Mouse (Mus musculus) retina, postnatal 1 day (tissue): ENCODE results near the gene Atg5.
"Not testable (repeated sequence)": the region's sequence is repeated elsewhere in the genome, so short reads cannot be mapped to it uniquely, and the experiment has no call there.

Source experiments
- DNase-seq: peaks from one replicate; pipeline ENCODE4 v3.0.0-alpha.2; 2012

Gene Atg5

GRCm38 (mm10) chr10:44316280-44317270 lies 48.4 kb downstream of the Atg5 start:
- no peak for DNase-seq

- no peak for DNase-seq
Measured at GRCm38 (mm10) chr10:44322166-44322565, 54.0 kb downstream of the Atg5 start.

GRCm38 (mm10) chr10:44323070-44323775 lies 55.1 kb downstream of the Atg5 start:
- DNase-seq: no peak

DNA sequence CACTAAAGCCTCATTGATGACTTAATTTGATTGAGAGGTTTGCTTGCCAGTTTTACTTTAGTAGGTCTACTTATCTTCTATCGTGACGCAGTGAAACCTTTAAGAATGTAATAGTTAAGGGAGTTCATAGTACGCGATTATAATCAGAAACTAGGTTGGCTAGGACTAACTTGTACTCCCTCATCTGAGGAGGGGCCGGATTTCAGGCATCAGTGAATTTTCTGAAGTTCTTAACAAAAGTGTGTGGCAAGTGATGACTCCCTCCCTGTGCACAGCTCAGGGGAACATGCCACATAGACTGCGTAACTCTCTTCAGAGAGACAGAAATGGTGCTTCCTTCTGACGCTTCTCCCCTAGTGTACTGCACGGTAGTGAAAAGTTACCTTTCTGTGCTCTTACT lies 55.7 kb downstream of the Atg5 start:
- DNase-seq: no peak

DNA sequence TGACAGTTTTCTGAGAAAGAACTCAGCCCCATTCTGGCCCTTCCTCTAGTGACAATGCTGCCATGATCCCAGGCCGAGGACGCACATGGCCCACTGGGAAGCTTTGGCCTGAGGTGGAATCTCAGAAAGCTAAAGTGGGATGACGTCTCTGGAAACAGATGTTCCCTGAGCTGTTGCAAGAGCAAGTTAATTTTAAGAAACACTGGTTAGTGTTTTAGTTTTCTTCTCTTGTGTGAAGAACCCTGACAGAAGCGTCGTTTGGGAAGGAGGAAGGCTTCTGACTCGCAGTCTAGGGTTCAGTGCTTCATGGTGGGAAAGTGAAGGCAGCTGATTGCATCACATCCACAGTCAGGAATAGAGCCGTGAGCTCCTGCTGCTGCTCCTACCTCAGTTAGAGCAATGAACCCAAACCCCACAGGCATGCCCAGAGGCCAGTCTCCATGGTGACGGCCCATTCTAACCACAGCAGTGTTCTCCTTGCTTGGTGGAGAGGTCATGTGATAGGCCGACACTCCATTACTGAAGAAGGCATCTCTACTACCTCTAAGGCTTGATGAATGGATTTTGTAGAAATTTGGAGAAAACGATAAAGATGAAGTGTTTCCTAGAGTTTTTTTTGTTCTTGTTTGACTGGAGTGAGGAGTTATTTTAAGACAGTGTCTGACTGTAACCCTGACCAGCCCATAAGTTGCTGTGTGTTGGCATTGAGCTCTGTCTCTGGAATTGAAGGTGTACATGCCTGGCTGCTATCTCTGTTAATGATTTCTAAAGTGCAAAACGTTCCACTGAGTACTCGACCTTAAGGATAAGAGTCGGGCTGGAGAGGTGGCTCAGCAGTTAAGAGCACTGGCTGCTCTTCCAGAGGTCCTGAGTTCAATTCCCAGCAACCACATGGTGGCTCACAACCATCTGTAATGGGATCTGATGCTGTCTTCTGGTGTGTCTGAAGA lies 57.7 kb downstream of the Atg5 start:
- DNase-seq: peak; percentile 17

- DNase-seq: no peak
Measured at GRCm38 (mm10) chr10:44327057-44327456, 58.9 kb downstream of the Atg5 start.

- DNase-seq: peak; percentile 63
Measured at GRCm38 (mm10) chr10:44328347-44328746, 60.2 kb downstream of the Atg5 start.

GRCm38 (mm10) chr10:44330717-44331116 lies 62.6 kb downstream of the Atg5 start:
- DNase-seq: no peak

- no peak for DNase-seq
Measured at GRCm38 (mm10) chr10:44331469-44331868, 63.3 kb downstream of the Atg5 start.

GRCm38 (mm10) chr10:44332656-44333055 lies 64.5 kb downstream of the Atg5 start:
- not testable (repeated sequence) for DNase-seq

DNA sequence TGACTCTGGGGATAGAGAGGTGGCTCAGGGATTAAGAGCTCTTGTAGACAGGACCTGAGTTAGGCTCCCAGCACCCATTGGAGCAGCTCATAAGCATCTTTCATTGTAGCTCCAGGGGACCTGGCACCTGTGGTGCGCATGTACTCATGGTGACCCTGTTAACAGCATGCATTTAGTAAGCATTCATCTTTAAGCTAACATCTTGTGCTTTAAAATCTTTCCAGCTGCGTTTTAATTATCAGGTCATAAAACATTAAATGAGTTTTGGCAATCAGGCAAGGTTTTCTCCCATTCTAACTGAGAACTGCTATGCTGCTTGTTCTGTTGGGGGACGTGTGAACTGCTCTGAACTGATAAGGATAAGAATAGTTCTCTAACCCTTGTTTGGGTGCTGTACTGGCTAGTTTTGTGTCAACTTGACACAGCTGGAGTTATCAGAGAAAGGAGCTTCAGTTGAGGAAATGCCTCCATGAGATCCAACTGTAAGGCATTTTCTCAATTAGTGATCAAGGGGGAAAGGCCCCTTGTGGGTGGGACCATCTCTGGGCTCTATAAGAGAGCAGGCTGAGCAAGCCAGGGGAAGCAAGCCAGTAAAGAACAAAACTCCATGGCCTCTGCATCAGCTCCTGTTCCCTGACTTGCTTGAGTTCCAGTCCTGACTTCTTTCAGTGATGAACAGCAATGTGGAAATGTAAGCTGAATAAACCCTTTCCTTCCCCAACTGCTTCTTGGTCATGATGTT lies 68.7 kb downstream of the Atg5 start:
- not testable (repeated sequence) for DNase-seq

DNA sequence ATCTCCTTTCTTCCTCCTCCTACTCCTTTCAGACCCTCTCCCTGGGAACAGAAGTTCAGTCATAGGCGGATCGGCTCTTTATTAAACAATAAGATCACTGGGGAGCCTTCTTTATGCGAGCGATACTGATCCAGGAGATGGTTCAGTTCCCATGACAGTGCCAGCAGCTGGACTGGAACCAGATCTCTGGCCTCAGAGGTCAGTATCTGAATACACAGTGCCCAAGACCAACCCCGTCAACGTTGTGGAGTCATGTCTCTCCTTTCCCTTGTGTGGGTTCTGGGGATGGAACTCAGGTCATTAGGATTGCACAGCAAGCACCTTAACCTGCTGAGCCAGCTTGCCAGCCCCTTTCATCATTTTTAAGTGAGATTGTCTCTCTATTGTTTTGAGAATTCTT lies 70.4 kb downstream of the Atg5 start:
- no peak for DNase-seq

DNA sequence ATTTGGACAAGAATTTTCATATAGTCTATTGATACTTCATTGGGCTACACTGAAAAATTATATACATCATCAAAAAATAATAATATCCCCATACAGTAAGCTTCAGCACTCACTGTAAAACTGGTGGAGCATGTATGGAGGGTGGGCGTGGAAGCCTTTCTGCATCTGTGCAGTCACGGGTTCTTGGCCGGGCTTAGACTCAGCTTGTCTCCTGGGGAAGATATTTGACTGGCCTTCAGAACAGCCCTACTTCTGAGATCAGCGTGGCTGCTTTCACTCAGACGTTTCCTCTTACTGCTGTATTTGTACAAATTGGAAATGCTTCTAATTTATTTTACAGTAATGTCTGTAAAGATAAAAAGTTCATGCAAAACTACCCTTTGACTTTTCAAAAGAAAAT lies 71.2 kb downstream of the Atg5 start:
- no peak for DNase-seq

DNA sequence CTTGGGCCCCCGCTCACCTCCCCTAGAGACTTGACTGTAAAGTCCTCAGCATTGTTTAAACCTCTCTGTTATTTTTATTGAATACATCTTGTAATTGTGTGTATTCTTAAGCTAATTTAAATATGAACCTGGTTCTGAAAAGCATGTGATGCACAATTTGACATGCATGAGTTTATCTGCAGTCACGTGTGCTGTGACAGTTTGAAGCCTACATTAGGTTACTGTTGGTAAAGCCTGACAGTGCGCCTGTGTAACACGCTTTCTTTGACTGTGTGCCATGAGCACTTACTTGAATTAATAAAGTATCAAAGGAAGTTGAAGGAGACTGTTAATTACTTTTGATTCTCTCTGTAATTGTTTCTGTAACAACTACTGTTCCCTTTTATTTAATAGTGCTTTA lies 72.8 kb downstream of the Atg5 start:
- DNase-seq: no peak

GRCm38 (mm10) chr10:44341826-44342521 lies 73.8 kb downstream of the Atg5 start:
- DNase-seq: no peak

- DNase-seq: no peak
Measured at GRCm38 (mm10) chr10:44343351-44343750, 75.2 kb downstream of the Atg5 start.

DNA sequence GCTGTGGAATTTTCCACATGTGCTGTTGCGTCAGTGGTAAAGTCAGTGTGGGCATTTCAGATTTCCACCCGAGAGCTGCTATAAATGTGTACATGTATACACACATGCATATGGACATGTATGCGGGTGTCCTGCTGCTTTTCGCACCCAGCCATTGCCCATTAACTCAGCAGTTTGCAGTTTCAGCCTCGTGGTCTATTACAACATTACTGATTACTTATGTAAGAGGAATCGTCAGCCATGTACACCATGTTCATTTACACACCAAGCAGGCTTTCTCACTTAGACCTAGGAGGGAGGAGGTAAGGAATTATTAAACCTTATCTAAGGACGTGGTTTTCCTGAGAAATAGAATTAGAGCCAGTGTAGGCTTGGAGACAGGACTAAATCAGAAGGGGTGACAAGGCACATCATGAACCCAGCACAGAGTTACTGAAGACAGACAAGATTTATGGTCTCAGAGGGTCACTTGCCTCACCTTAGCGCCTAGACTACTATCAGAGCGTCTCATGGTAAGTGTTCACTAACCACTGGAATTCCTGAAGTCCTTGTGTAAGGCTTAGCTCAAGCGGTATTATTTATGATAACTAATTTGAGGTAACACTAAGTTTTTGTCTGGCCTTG lies 79.5 kb downstream of the Atg5 start:
- DNase-seq: no peak

GRCm38 (mm10) chr10:44348474-44349415 lies 80.6 kb downstream of the Atg5 start:
- DNase-seq: no peak

DNA sequence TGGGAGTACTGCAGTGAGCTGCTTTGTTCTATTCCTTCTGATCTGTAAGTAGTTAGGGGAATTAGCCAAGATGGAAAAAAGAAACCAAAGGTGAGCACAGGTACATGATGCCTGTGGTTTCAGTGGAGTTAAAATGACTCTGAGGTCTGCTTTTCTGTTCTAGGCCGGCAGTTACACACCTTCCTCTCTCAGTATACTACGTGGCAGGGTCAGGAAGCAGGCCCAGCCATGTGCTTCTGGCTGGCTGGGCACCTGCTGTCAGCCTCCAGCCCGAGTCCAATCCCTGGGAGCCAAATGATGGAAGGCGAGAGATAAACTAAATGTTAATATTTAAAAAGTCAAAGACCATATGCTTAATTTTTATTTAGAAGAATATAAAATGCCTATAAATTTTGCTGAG lies 85.3 kb downstream of the Atg5 start:
- DNase-seq: no peak

DNA sequence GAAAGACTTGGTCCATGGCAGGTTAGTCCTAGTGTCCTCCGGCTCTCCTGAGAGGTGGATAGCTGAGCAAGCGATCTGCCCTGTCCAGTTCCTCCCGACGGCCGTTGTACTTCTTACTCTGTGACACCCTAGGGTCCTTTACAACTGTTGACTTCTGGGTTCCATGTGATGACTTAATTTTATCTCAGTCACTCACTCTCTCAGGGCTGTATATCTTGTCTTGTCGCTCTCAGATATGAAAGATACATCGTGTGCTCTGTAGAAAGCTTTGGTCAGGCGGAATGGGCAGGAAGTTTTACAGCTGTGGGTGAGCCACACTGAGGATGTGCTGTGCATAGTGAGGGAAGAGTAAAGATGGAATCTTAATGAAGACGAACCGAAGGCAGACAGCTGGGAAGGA lies 86.2 kb downstream of the Atg5 start:
- no peak for DNase-seq
